In the genomic region with DNA sequence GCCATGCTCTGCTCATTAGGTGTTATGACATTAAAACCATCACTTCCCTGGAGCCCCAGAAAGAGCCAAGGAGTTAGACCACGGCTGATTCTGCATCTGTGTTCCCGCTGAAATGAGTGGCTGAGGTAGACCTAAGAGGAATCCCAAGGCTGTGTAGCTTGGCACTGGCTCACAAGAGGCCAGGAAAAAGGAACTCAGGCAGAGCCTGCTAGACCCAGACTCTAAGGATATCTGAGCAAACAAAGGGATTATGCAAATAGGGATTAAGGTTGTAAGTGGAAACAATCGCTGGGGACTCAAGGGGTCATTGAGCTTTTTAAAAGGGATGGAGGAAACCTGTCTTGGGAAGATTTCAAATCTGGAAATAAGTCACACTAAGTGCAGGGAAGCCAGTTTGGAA, we compare ENCODE assay signal across 16 mouse cellular contexts.
DNase-seq lines count a peak whose midpoint lies in the region; ATAC-seq and TF ChIP-seq lines count a peak whose summit lies in the region.
"Had no signal": no experiment of that assay in that cellular context is flagged by ENCODE, and none has a peak within 500 bp of the region (broad histone marks: within the 10 kb centered on the region; RNA-seq: fewer than 3 reads in every experiment).

No protein-coding gene starts in this region.

- no peaks in the 10 kb centered on the region for H3K27me3 ChIP-seq in neural tube, embryonic 13.5 days
- H3K27me3 ChIP-seq in hindbrain, postnatal 0 days (ENCODE audit: insufficient read depth, low read length): no peaks in the 10 kb centered on the region
- H3K27me3 ChIP-seq: Patski had no signal

- peak overlapping the region; percentile 54 for H3K27ac ChIP-seq in neural tube, embryonic 13.5 days (replicated peaks)
- peak overlapping the region; percentile 20; the same call in 1 of the 2 replicates for H3K27ac ChIP-seq in hindbrain, postnatal 0 days
- H3K27ac ChIP-seq: left cerebral cortex, adult 2 months; macrophage had no signal

- ATAC-seq in neural tube, embryonic 13.5 days (ENCODE audit: low read depth): no peak
- no peak for ATAC-seq in hindbrain, postnatal 0 days
- ATAC-seq in monocyte, adult 5-6 weeks (replicated peaks; ENCODE audit: insufficient number of reproducible peaks, low FRiP score, low TSS enrichment, poor library complexity, severe bottlenecking): no peak
- ATAC-seq: Patski had no signal

- peaks cover 41% of the 10 kb centered on the region for H3K4me1 ChIP-seq in neural tube, embryonic 13.5 days (replicated peaks)
- 0 out of 2 replicates have a peak, but pooled peaks cover 15% of the 10 kb centered on the region for H3K4me1 ChIP-seq in hindbrain, postnatal 0 days (ENCODE audit: insufficient read depth, low read length)

- WGBS in neural tube, embryonic 13.5 days: 11% methylated on average over 3 of the region's 3 CpGs
- 11% methylated on average over 3 of the region's 3 CpGs for WGBS in hindbrain, postnatal 0 days

- no peaks in the 10 kb centered on the region for H3K9me3 ChIP-seq in neural tube, embryonic 13.5 days
- no peaks in the 10 kb centered on the region for H3K9me3 ChIP-seq in hindbrain, postnatal 0 days (ENCODE audit: low read length)

- H3K4me2 ChIP-seq in neural tube, embryonic 13.5 days: no peak overlapping the region
- H3K4me2 ChIP-seq in hindbrain, postnatal 0 days (ENCODE audit: low read depth, low read length): no peak overlapping the region

- DNase-seq in adrenal gland, adult 2 months: peak; percentile 8
- no peak for DNase-seq in adrenal gland, postnatal 4 days (ENCODE audit: low spot score in 2 of 2)
- no peak for DNase-seq in neural tube, embryonic 10.5 days (ENCODE audit: extremely low spot score, low spot score)
- DNase-seq in hindbrain, postnatal 0 days (ENCODE audit: low spot score): peak; percentile 7
- DNase-seq in urinary bladder, postnatal 25 days (ENCODE audit: low spot score): no peak
- no peak for DNase-seq in kidney, adult 18-20 months
- DNase-seq: cerebellum, adult 9-10 months; heart, postnatal 36 days; kidney, adult 11 months; lung, adult 18-20 months; thymus, postnatal 36 days had no signal

- H3K36me3 ChIP-seq in neural tube, embryonic 13.5 days: no peaks in the 10 kb centered on the region
- no peaks in the 10 kb centered on the region for H3K36me3 ChIP-seq in hindbrain, postnatal 0 days (ENCODE audit: insufficient read depth, low read length)

- H3K9ac ChIP-seq in neural tube, embryonic 13.5 days: no peak overlapping the region
- H3K9ac ChIP-seq in hindbrain, postnatal 0 days (replicated peaks; ENCODE audit: low read length): no peak overlapping the region

- no peak for TF ChIP-seq CTCF in hindbrain, postnatal 0 days (IDR thresholded peaks at IDR 0.05; ENCODE audit: low read depth)

- no peak overlapping the region for H3K4me3 ChIP-seq in neural tube, embryonic 13.5 days
- no peak overlapping the region for H3K4me3 ChIP-seq in hindbrain, postnatal 0 days (ENCODE audit: low read length)
- H3K4me3 ChIP-seq: left cerebral cortex, adult 2 months had no signal

Comparison
In these comparisons a context has a peak if more than half of its experiments do, and no peak if none do; other contexts are left out.
1. DNase-seq: peak in adrenal gland, adult 2 months (single experiment) and hindbrain, postnatal 0 days (single experiment); none in adrenal gland, postnatal 4 days (0 of 2), neural tube, embryonic 10.5 days (single experiment), urinary bladder, postnatal 25 days (single experiment) and kidney, adult 18-20 months (single experiment).